Mouse (Mus musculus) adrenal gland, adult 18-20 months (tissue): ENCODE measurements around the gene Tiam2. TPM values are rescaled to one million over a fixed set of nuclear protein-coding genes. Genes with fewer than 3 reads are reported as not detected.
A peak's percentile ranks its signal among the peaks of the same experiment; 100 is the strongest.

Source experiments
- DNase-seq, 2 experiments: peaks; one replicate each; pipeline ENCODE4 v3.0.0; 2021 to 2022; ENCODE audit warnings: low spot score in 2 of 2
- total RNA-seq, 2 experiments: library from RNA; stranded (reverse); gene quantifications; 1 replicate in 1 of 2; 2 replicates in 1 of 2; pipeline ENCODE4 v1.2.3; 2021

The Tiam2 gene
- total RNA-seq, 2 experiments from 2014 or later = 6.4 to 29.1 TPM

DNA sequence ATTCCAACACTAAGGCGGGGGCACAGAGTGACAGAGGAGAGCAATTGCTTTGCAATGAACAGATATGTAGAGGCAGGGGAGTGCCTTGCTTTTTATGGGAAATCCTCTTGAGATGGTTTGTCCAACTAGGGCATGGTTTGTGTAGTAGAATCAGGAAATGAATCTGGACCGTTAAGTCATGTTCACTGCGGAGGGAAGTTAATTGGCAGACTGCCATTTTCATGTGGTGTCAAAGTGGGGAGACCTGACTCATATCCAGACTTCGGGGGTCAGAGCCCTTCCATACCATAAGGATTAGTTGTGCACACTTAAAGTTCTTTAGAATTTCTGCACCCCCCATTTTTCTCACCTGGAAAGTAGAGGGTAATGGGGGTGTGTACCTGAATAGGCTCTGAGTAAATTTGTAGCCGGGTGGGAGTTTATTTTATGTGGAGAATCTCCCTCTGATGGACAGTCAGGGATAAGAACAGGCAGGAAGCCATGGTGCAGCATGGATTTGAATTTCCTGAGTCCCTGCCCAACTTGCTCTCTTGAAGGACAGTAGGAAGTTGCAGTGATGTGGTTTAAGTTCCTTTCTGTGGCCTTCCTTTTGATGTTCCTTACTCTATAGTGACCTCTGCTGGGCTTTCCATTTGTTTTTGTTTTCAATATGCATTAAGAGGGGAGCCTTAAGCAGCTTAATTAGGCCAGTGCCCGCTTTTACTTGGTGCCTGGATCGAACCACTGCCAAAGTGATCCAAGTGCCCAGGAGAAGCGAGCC, 120.0 kb downstream of the Tiam2 start:
- no peak for DNase-seq

DNA sequence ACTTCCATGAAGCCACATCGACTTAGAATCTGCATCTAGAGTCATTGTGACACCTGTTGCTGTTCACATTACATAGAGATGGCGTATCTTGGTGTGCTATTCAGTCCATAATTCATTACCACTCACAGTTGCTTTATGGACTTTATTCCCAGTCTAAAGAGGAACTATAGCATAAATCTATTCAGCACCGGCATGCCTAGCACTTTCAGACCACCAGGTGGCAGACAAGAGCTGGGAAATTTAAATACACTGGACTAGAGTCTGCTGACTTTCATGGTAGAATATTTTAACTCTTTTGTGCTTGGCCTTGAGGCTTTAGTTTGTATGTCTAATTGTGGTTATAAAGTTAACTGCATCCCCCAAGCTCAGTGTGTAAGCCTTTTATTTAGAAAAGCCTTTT, 122.4 kb downstream of the Tiam2 start:
- DNase-seq = peak; percentile 54 to 55

DNA sequence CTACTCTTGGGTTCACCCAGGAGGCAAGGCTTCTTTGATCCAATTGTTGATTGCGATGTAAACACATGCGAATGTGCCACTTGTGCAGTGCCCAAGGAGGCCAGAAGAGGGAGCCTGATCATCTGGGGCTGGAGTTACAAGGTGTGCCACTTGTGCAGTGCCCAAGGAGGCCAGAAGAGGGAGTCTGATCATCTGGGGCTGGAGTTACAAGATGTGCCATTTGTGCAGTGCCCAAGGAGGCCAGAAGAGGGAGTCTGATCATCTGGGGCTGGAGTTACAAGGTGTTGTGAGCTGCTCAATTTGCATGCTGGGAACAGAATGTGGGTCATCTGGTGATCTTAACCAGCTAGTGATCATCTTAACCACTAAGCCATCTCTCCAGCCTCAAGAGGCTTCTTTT, 124.7 kb downstream of the Tiam2 start:
- DNase-seq = peak; percentile 63 to 70

DNA sequence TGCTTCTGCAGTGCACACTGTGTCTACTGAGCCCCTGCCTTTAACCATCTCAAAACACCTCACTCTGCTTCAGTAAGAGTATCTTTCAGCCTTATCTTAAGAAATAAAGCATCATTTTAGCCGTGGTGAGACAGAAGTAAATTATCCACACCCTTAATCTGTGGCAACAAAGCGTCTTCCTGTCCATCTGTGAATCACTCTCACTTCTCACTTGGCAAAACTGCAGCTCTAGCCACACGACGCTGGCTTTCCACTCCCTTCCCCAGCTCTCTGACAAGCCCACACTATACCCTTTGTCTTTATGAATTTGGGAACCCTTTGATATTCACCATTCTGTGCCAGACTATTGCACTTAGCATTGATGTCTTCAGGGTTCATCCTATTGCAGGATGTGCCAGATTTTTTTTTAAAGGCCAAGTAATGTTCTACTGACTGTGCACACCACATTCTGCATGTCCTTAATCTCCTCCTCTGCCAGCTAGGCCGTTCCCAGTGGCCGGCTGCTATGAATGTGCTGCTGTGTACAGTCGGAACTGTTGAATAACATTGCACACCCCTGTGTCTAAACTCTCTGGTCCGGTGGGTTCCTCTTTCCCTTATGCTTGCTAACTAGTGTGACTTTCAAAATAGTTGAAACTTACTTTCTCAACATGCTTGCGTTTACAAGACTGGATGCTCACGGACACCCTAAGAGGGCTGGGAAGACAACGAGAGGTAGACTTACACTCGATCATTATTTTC, 126.4 kb downstream of the Tiam2 start:
- no peak for DNase-seq

DNA sequence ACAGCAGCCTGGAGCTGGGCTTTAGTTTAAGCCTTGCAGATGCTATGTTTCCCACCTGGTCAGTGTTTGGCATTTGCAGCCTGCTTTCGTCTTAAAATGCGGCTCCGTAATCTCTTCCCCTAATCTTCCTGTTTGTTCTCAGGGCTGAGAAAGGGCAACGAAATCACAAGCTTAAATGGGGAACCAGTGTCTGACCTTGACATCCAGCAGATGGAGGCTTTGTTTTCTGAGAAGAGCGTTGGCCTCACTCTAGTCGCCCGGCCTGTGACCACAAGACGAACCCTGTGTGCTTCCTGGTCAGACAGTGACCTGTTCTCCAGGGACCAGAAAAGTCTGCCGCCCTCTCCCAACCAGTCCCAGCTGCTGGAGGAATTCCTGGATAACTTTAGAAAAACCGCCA, 127.6 kb downstream of the Tiam2 start:
- no peak for DNase-seq

DNA sequence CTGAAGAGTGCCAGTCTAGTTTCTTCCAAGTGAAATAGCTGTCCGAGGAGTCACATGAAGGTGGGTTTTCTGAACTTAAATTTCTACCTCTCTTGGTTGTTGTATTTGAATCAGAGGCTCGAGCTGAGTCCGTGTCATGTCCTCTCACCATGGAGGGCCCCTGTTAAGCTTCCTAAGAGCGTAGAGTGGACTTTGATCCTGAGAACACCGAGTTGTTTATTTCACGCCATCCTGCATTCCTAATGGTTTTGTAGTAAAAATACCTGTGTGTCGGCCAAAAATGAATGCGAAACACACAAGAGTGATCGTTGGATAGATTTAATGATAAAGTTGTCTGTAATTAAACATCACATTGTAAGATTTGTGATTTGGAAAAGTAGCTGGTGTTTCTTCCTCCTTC, 128.5 kb downstream of the Tiam2 start:
- DNase-seq = no peak

DNA sequence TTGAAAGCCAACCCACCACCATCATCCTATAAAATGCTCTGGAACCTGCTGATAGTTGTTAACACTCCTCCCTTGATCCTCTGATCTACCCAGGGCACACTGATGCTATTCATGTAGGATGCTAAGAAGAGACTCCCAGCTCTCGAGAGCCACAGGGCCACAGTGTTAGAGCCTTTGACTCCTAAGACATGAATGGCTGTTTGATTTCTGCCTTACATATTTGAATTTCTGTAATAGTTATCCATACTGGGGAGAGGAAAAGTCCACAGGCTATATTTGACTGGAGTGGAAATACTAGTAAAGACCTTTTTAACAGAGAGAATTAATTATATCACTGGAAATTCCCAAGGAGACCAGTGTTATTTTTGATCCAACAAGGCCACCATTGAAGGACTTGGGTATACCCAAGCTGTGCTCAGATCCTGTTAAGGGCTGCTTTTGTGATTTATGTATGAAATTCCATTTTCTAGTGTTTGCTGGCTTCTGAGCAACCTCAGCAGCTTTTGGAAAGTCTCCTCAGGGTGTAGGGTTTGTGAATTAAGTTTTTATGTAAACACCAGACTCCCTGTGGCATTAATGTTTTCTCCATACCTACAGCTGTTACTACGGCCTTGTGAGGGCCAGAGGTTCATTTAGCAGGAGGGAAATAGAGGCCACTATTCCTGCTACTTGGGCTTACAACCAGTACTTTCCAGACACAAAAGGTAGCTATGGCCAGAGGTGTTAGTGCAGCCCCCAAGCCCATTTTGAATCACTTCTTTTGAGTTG, 131.7 kb downstream of the Tiam2 start:
- no peak for DNase-seq

DNA sequence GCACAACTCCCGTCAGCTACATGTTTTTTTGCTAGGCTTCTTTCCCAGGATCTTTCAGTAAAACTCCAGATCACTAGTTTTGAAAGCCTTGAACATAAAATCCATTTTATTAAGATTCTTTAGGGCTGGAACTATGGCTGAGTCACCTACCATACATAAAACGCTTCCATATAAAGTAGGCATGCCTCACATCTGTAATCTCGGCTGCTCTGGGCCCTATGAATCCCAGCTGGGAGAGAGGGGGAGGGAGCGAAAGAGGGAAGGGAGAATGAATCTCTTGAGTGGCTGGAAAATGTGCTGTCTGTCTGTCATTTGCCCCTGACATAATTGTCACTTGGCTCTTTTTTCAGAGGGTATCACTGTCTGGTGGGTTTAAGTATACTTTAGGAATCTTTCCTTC, 139.5 kb downstream of the Tiam2 start:
- DNase-seq = no peak

DNA sequence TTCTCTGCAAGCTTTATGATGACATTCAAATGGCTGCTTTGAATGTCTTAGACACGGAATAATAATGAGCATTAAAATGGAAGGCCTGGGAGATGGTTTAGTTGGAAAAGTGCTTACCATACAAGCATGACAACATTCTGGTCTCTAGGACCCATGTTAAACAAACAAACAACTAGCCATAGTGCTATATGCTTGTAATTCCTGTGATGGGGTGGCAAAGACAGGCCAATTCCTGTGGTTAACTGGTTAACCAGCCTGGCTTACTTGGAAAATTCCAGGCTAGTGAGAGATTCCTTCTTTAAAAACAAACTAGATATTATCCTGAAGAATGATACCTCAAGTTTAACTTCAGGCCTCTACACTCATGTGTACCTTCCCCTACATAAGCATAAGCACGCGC, 140.3 kb downstream of the Tiam2 start:
- no peak for DNase-seq

DNA sequence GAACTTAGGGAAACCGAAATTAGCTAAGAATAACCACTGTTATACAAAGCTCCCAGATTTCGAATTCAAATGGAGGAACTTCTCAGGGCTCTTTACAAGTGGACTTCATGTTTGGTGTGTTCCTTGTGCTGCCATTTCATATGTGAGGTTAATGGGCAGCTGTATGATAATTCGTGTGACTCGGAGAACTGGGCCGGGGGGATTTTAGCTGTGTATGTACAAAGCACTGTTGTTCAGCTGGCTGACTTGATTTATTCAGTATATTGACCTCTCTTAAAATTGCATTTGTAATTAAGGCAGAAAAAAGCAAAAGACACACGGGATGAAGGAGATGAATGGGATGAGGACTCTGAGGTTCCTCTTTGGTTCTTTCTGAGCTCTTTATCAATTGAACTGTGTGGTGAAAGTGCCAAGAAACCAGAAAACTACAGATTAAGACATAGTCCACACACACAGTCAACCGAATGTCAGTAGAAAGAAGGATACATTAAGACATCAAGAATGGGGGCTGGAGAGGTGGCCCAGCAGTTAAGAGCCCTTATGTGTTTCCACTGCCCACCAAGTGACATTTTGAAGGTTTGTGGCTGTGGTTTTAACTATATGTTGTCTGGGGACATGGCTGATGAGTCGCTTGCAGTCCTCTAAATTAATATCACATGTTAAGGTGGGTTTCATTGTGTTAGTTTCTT, 141.4 kb downstream of the Tiam2 start:
- DNase-seq = no peak

DNA sequence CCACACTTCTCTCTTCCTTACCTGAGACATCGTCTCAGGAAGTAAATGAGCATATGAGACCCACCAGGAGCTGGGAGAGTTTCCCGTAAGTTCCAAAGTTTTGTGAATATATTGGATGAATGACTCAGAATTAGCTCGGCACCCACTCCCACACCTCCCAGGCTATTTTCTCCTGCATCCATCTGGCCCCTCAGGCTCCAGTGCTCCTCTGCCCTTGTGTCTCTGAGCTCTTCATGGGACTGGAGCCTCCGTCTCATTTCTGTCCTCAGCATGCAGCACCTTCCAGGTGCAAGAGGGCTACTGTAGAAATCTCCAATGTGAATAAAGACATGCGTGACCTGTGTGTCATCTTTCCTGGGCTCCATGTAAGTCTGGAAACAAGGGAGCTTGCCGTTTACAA, 145.6 kb downstream of the Tiam2 start:
- no peak for DNase-seq

DNA sequence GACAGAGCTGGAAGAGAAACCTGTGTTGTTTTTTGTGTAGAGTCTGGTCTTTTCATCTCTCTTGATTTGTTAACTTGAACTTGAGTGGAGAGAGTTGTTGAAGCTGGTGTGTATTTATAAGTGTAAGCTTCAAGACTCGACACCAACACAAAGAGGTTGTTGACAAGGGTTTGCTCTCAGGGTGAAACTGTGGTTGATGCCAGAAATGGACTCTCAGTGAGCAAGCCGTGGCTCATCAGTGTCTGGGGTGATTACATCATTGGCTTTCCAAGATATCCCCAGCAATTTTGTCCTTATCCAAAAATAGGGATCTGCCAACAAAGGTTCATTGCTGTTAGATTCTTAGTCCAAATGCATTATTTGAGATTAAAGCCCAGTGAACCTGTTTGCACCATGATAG, 150.2 kb downstream of the Tiam2 start:
- no peak for DNase-seq

DNA sequence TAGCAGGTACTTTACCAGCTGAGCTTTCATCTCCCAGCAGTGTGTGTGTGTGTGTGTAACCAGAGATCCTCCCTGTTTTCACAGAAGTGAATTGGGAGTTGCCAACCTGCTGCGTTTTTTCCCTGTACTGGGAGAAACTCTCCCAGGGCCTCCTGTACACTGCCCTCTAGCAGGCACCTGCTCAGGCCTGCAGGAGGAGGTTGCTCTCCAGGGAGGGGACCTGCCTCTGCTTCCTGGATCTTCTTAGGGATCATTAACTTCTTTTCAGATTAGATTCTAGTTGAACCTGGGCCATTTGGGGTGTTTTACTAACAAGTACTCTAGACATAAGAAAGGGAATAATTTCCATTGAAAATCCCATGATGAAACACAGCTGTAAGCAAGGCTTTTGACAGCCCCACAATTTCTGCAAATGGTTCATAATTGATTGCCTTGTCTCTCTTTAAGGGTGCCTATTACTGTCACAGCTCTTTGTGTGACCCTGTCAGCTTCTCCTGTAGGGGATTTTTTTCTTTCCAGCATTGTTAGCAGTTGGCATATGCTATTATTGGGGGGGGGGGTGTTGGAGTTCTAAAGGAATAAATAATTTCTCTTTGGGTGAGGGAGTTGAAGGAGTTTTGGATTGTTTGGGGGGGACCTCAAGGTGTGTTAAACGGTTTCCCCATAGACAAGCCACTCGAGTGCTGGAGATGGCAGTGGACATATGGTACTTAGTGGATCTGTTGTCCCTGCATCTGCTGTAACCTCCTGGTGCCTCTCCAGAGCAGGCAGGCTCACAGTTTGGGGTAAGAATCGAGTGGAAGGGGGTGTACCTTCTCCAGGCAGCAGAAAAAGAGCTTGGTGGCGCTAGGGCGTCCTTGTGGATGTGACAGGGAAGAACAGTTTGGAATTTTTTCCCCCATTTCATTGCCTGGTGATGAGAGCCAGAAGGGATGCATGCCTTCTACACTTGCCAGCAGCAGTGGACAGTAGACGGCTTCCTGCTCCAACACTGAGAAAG, 155.5 kb downstream of the Tiam2 start:
- no peak for DNase-seq

DNA sequence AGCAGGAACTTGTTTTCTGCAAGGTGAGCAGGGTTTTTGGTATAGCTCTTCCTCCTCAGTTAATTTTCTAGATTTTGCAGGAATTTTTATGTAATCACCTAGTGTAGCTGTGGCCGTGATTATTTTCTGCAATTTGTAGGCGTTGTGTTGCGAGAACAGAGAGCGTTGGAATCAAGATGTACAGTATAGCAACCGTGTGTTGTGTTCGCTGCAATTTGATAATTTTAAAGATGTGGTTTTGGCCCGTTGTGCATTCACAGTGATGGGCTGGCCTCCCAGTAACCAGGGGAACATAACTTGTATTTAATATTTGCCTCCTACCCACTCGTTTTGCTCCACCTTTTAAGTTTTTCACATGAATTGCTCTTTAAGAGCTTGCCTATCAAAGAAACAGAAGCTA, 156.7 kb downstream of the Tiam2 start:
- no peak for DNase-seq

DNA sequence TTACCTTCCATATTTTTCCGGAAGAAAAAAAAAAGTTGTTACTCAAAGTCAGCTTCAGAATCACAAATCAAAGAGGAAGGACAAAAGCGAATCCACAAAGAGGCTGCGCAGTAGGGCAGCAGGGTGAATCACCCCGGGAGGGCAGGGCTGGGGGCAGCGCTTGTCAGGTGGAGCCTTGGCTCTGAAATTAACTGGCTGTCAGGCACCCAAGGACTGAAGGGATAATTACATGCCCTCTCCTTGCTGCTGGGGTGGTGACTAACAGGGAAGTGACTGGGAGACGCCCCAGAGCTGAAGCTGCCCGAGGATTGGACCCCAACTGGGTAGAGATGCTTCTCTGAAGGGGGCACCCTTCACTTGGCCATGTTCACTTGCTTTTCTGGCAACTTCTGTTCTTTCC, 159.5 kb downstream of the Tiam2 start:
- DNase-seq = peak in 1 of 2 experiments; percentile 43

DNA sequence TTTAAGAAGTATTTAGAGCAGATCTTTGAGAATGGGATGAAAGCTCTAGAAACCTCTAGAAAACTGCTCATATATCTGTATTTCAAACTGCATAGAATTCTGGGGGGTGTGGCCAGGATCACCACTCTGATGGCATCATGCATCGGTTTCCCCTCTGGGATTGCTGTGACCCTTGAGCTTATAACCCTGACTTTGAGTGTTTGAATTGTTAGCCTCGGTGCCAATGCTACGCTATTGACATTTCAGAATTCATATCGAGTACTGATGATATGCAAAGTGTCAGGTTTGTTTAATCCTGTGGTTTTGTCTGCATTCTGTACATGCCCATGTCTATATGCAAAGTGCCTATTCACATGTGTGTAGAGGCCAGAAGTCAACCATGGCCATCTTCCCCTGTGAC, 160.8 kb downstream of the Tiam2 start:
- DNase-seq = no peak

DNA sequence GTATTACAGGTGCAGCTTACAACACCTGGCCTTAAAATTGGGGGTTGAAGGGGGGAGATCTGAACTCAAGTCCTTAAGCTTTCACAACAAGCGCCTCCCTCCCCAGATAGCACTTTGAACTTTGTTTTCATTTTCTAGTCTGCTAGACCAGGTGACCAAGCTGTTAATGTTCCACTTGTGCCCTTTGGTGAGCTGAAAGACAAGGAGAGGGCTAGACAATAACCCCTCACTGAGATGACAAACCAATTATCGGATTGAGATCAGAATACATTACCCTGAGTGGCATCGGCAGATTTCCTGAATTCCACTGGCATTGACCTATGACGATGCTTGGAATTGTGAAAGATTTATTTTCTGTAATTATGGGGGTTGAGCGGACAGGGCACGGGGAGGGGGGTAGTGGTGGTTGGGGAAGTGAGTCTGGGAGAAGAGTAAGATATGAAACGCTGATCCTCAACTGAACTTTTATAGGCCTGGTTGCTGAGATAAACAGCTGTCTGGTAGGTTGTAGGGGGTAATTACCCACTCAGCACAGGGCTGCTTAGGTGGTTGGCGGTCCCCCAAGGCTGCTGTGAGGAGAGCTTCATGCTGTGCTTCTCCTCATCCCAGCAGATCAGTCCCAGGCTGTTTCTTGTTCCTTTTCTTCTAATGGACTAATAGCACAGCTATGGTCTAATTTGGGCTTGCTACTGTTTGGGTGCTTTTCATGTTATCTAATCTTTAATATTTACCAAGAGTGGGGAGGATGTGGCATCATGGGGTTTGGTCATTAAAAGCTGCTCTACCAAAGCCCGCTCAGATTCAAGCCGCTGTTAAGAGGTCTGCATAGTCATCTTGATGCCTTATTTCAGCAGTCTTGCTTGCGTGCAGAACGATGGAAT, 161.6 kb downstream of the Tiam2 start:
- no peak for DNase-seq

DNA sequence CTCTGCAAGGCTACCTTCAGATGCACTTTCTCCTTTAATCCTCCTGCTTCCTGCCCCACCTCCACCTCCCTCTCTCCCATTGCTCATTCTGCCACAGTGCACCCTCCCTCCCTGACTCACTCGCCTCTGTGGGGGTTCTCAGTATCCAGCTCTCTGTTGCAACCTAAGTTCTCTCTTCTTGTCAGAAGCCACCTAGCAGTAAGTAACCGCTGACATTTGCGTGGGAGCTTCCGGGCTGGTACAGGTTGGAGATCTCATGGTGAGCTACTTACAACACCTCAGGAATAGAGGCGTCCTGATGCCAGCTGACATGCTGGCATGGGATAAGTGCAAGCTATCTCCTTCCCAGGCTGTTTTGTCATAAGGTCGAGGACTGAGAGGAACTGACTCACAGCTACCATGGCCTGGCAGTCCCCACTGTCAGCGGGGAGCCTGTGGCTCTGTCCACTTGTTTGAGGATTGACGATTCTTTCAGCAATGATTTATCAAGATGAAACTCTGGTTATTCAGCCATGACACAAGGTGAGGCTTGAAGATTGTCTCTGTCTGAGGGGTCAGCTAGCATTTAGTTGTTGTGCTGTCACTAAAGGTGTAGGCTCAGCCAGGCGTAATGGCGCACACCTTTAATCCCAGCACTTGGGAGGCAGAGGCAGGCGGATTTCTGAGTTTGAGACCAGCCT, 164.0 kb downstream of the Tiam2 start:
- DNase-seq = peak in 1 of 2 experiments; percentile 49

DNA sequence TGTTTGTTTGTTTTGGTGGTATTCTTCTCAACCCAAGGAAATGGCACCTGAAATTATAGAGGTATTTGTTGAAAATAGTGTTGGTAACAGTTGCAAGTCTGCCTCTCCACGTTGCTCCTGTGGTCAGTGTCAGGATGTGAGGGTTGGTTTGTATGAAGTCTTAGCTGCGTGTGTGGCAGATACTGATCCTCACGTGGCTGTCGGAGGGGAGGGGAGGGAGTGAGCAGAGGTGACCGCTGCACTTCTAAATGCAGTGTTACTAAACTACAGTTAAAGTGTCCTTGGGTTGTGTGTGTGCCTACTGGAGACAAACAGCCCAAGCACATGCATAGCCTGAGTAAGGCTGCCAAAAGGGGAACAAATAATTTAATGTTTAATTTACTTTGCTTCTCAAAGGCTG, 164.7 kb downstream of the Tiam2 start:
- no peak for DNase-seq
